Mouse (Mus musculus): Measurements from ENCODE around the gene Elmo3. TPM values are rescaled to one million over a fixed set of nuclear protein-coding genes. Genes with fewer than 3 reads are reported as not detected.
A peak's percentile ranks its signal among the peaks of the same experiment; 100 is the strongest.

The Elmo3 gene
- polyA plus RNA-seq, 1 experiment from 2014 or later: 1.3 TPM

DNA sequence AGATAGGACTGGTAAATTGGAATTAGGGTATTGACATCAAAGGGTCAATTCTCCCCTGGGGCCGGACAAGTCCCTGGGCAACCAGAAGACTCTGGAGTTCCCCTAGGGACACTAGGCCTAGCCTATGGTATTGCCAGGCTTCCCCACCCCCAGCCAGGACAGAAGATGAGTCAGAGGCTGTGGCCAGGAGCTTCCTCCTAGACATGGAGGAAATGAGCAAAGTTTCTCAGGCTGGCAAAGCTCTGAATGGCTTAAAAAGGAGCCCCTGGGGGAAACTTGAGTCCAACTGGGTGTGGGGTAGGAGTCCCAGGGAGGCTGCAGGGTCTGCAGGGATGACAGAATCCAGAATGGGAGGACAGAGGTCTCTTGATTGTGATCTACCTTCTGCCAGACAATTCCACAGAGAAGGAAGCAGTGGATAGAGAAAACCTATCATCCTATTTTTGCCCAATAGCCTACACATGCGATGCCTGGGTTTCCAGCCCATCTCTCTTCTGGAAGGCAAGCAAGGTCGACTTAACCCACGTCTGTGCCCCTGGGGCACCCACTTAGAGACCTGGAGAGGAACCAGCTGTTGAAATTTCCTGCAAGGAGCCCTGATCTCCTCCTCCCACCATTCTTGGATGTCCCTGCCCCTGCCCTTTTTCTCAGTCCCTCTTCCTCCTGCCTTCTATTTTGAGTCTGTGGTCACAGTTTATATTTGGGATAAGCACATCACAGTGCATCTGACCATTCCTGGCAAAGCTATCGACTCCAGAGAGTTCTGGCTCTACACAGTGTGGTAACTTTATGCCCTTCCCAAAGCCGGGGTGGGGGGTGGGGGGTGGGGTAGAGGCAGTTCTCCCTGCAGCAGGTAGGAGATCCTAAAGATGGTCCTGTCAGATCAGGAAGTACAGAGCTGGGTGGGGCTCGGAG lies 39.9 kb downstream of the Elmo3 start:
- H3K27ac ChIP-seq (ENCODE audit: low read length): no peak overlapping the region
- WGBS: 72% methylated on average over 7 of the region's 7 CpGs
- H3K9me3 ChIP-seq (ENCODE audit: control insufficient read depth, low read length): no peaks in the 10 kb centered on the region
- H3K4me2 ChIP-seq (ENCODE audit: low read length): no peak overlapping the region
- H3K36me3 ChIP-seq (ENCODE audit: control insufficient read depth, insufficient read depth): no peaks in the 10 kb centered on the region
- no peak overlapping the region for H3K9ac ChIP-seq (replicated peaks; ENCODE audit: low read depth, low read length)
- no peaks in the 10 kb centered on the region for H3K27me3 ChIP-seq (replicated peaks; ENCODE audit: control insufficient read depth, insufficient read depth, low read length)
- peaks cover 25% of the 10 kb centered on the region for H3K4me1 ChIP-seq (replicated peaks; ENCODE audit: control insufficient read depth, insufficient read depth, low read length)
- H3K4me3 ChIP-seq (replicated peaks; ENCODE audit: low read length): no peak overlapping the region
- ATAC-seq: no peak

DNA sequence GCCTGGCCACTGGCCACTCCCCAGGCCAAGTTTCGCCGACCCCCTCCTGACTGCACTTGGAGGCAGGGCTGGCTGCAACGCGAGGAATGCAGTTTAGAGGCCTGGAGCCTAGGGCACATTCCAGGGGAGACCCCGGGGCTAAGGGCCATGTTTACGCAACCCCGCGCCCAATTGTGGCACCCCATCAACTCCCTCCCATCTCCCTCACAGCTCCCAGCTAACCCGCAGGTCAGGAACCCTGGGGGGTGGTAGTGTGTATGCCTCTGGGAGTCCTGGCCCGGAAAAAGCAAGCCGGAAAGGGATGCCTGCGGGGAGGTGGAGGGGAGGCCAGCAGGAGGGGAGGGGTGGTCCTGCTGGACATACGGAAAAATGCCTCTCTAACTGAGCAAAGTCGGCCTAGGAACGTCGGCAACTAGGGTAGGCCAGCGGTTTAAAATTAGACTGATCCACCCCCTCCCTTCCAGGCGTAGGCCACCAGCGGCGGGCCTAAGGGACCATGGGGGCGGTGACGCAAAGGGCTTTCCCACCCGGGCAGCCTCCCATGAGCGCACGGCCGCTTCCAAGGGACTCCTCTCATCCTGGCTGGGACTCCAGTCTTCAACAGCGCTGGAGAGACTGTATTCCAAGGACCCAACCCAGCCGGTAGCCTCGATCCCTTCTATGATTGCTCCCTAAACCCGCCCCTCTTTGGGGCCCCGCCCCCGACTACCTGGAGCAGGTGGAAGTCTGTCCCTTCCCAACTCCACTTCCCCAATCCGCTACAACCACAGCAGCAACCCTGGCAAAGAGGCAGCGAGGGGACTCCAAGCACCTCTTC lies 41.4 kb downstream of the Elmo3 start:
- H3K9ac ChIP-seq (replicated peaks; ENCODE audit: low read depth, low read length): peak overlapping the region; percentile 81
- 4% methylated on average over 32 of the region's 34 CpGs for WGBS
- H3K27me3 ChIP-seq (replicated peaks; ENCODE audit: control insufficient read depth, insufficient read depth, low read length): no peaks in the 10 kb centered on the region
- ATAC-seq: peak; percentile 1; the same call in 1 of the 2 replicates
- peak overlapping the region; percentile 94 for H3K4me2 ChIP-seq (ENCODE audit: low read length)
- H3K4me3 ChIP-seq (replicated peaks; ENCODE audit: low read length): peak overlapping the region; percentile 75
- no peak overlapping the region for H3K27ac ChIP-seq (ENCODE audit: low read length)
- peaks cover 32% of the 10 kb centered on the region for H3K4me1 ChIP-seq (replicated peaks; ENCODE audit: control insufficient read depth, insufficient read depth, low read length)
- H3K36me3 ChIP-seq (ENCODE audit: control insufficient read depth, insufficient read depth): no peaks in the 10 kb centered on the region
- H3K9me3 ChIP-seq (ENCODE audit: control insufficient read depth, low read length): no peaks in the 10 kb centered on the region

DNA sequence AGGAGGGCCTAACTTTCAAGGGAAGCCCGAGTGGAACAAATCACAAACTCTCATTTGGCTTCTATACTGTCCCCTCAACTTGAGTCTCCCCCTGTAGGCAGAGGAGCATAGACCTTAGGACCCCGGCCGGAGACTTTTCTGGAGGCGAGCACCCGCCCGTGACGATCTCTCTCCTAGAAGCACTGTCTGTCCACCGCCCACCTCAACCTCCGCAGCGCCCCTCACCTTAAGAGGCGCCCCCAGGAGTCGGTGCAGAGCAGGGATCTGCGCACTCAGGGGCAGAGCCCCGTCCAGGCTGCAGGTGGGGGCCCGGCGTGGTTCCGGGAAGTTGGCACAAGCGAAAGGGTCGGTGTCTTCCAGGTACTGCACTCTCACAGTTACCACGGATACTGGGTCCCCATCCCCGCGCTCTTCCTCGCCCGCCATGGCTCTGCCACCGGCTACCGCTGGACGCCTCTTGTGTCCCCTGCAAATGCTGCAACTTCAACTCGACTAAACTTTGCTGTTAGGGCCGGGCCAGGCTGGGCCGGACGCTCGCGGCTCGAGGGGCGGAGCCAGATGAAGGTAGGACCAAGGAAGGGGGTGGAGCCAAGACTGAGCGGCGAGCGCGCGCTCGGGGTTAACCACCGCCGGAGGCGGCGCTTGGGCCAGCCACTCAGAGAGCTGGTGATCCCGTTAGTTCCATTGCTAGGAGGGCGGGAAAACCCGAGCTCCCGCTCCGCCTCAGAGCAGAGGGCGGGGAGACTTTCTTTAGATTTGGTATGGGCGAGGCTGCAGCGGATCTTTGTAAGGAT lies 42.2 kb downstream of the Elmo3 start, which contains the start of gene Fhod1:
Fhod1 (minus strand) TSS at position 526 of the 794 bp plus-strand sequence.
- peaks cover 32% of the 10 kb centered on the region for H3K4me1 ChIP-seq (replicated peaks; ENCODE audit: control insufficient read depth, insufficient read depth, low read length)
- H3K27me3 ChIP-seq (replicated peaks; ENCODE audit: control insufficient read depth, insufficient read depth, low read length): no peaks in the 10 kb centered on the region
- H3K9me3 ChIP-seq (ENCODE audit: control insufficient read depth, low read length): no peaks in the 10 kb centered on the region
- H3K4me2 ChIP-seq (ENCODE audit: low read length): peak within 1 kb of the TSS; percentile 94
- no peaks in the 10 kb centered on the region for H3K36me3 ChIP-seq (ENCODE audit: control insufficient read depth, insufficient read depth)
- under 1% methylated on average over 51 of the region's 53 CpGs for WGBS
- H3K27ac ChIP-seq (ENCODE audit: low read length): peak within 1 kb of the TSS; percentile 68
- H3K4me3 ChIP-seq (replicated peaks; ENCODE audit: low read length): peak within 1 kb of the TSS; percentile 75
- ATAC-seq: peak; percentile 89
- peak within 1 kb of the TSS; percentile 81 for H3K9ac ChIP-seq (replicated peaks; ENCODE audit: low read depth, low read length)

DNA sequence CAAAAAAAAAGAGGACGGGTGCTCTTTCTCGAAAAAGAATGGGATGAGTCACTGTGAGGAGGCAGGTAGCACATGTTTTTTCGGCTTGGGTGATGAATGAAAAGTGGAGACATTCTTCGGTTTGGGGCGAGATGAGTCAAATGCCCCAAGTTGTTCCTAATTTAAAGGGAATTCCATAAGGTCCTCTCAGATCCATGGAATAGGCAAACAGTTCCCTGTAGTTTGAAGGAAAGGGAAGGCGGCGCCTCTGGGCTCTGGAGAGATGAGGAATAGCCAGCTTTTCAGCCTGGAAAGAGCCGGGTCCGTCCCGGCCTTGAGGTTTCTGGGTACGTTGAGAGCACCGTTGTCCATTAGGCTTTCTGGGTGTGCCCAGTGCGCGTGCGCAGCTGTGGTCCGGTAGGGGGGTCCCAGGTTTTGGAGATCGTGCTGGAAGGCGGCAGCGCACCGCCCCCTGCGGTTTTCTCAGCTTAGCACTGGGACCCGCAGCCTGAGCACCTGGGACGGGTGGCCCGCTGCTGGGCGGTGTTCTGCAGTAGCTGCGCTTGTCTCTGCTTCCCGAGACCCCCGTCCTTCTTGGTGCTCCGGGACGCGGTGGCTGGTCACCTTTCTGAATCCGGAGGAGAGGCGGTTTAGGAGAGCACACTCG lies 43.2 kb downstream of the Elmo3 start, which contains the start of gene Slc9a5:
Slc9a5 (plus strand) TSS at position 394 of the 646 bp plus-strand sequence.
- H3K27ac ChIP-seq (ENCODE audit: low read length): peak within 1 kb of the TSS; percentile 68
- peak within 1 kb of the TSS; percentile 94 for H3K4me2 ChIP-seq (ENCODE audit: low read length)
- ATAC-seq: peak; percentile 27
- WGBS: under 1% methylated on average over 34 of the region's 34 CpGs
- H3K4me1 ChIP-seq (replicated peaks; ENCODE audit: control insufficient read depth, insufficient read depth, low read length): peaks cover 32% of the 10 kb centered on the region
- no peaks in the 10 kb centered on the region for H3K36me3 ChIP-seq (ENCODE audit: control insufficient read depth, insufficient read depth)
- no peaks in the 10 kb centered on the region for H3K9me3 ChIP-seq (ENCODE audit: control insufficient read depth, low read length)
- no peaks in the 10 kb centered on the region for H3K27me3 ChIP-seq (replicated peaks; ENCODE audit: control insufficient read depth, insufficient read depth, low read length)
- H3K9ac ChIP-seq (replicated peaks; ENCODE audit: low read depth, low read length): peak within 1 kb of the TSS; percentile 81
- H3K4me3 ChIP-seq (replicated peaks; ENCODE audit: low read length): peak within 1 kb of the TSS; percentile 75

DNA sequence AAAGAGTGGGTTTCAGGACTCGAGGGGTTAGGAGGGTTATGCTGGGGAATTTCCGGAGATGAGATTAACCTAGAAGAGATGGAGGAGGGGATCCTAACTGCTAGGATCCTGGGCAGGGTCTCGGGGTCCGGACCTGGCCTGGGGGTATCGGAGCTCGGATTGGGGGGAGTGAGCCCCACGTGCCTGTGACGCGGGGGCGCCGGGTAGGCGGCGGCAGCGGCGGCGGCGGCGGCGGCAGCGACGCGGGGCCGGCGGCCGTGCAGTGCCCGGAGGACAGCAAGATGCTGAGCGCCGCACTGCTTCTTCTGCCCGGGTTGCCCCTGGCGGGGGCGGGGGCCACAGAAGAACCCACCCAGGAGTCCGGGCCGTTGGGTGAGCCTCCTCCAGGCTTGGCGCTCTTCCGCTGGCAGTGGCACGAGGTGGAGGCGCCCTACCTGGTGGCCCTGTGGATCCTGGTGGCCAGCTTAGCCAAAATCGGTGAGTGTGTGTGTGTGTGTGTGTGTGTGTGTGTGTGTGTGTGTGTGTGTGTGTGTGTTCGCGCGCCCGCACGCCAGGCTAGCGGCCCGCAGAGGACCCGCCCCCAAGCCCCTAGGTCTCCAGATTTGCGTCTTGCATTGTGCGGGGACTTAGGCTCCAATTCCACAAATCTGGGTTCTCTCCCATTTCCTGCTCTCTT lies 43.8 kb downstream of the Elmo3 start:
- peak overlapping the region; percentile 81 for H3K9ac ChIP-seq (replicated peaks; ENCODE audit: low read depth, low read length)
- H3K9me3 ChIP-seq (ENCODE audit: control insufficient read depth, low read length): no peaks in the 10 kb centered on the region
- no peaks in the 10 kb centered on the region for H3K36me3 ChIP-seq (ENCODE audit: control insufficient read depth, insufficient read depth)
- no peaks in the 10 kb centered on the region for H3K27me3 ChIP-seq (replicated peaks; ENCODE audit: control insufficient read depth, insufficient read depth, low read length)
- peak overlapping the region; percentile 75 for H3K4me3 ChIP-seq (replicated peaks; ENCODE audit: low read length)
- peak; percentile 26 for ATAC-seq
- peaks cover 32% of the 10 kb centered on the region for H3K4me1 ChIP-seq (replicated peaks; ENCODE audit: control insufficient read depth, insufficient read depth, low read length)
- peak overlapping the region; percentile 94 for H3K4me2 ChIP-seq (ENCODE audit: low read length)
- H3K27ac ChIP-seq (ENCODE audit: low read length): peak overlapping the region; percentile 68
- WGBS: 0% methylated on average over 45 of the region's 48 CpGs

DNA sequence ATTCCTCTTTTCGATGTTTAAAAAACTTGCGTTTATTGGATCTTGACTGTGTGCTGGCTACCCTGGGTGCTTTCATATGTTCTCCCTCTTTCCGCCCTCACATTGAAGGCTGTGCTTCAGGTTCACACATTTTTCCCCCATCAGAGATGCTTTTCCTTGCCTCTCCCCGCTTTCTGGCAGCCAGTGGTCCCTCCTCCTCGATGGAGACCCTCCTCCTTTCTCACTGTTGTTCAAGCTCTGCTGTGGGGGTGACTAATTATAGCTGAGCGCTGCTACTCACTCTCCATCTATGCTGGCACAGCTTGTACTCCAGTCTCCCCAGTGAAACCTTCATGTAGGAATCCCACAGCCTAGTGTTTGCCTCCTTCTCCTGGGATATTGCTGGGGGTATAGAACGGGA lies 44.8 kb downstream of the Elmo3 start:
- H3K9ac ChIP-seq (replicated peaks; ENCODE audit: low read depth, low read length): no peak overlapping the region; the same call in 1 of the 2 replicates
- H3K27me3 ChIP-seq (replicated peaks; ENCODE audit: control insufficient read depth, insufficient read depth, low read length): no peaks in the 10 kb centered on the region
- ATAC-seq: no peak
- peak overlapping the region; percentile 94 for H3K4me2 ChIP-seq (ENCODE audit: low read length)
- H3K36me3 ChIP-seq (ENCODE audit: control insufficient read depth, insufficient read depth): no peaks in the 10 kb centered on the region
- no peak overlapping the region for H3K27ac ChIP-seq (ENCODE audit: low read length)
- peaks cover 32% of the 10 kb centered on the region for H3K4me1 ChIP-seq (replicated peaks; ENCODE audit: control insufficient read depth, insufficient read depth, low read length)
- H3K4me3 ChIP-seq (replicated peaks; ENCODE audit: low read length): peak overlapping the region; percentile 75
- 29% methylated on average over 7 of the region's 7 CpGs for WGBS
- no peaks in the 10 kb centered on the region for H3K9me3 ChIP-seq (ENCODE audit: control insufficient read depth, low read length)

DNA sequence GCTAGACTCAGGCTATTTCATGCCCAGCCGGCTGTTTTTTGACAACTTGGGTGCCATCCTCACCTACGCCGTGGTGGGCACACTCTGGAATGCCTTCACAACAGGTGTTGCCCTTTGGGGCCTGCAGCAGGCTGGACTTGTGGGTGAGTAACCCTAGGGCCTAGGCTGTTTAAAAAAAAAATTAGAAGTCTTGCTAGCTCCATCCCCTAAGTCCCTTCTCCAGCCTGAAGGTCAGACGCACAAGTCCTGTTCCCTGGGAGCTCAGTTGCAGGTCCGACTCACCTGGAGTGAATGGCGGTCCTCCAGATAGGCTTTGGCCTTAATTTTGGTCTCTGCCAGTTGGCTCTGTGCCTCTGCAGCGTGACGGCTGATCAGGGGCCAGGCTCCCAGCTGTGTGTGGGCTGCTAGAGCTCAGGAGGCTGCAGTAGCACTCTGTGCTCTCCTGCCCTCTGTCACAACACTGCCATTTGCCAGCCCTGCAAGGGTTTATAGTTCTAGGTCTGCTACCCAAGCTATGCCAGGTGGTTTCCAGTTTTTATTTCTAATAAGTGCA lies 48.3 kb downstream of the Elmo3 start:
- ATAC-seq: no peak
- H3K36me3 ChIP-seq (ENCODE audit: control insufficient read depth, insufficient read depth): peaks cover 4% of the 10 kb centered on the region; the same call in 1 of the 2 replicates
- 75% methylated on average over 8 of the region's 8 CpGs for WGBS
- no peaks in the 10 kb centered on the region for H3K9me3 ChIP-seq (ENCODE audit: control insufficient read depth, low read length)
- no peak overlapping the region for H3K4me2 ChIP-seq (ENCODE audit: low read length)
- no peak overlapping the region for H3K4me3 ChIP-seq (replicated peaks; ENCODE audit: low read length)
- H3K9ac ChIP-seq (replicated peaks; ENCODE audit: low read depth, low read length): no peak overlapping the region
- no peaks in the 10 kb centered on the region for H3K27me3 ChIP-seq (replicated peaks; ENCODE audit: control insufficient read depth, insufficient read depth, low read length)
- no peak overlapping the region for H3K27ac ChIP-seq (ENCODE audit: low read length)
- H3K4me1 ChIP-seq (replicated peaks; ENCODE audit: control insufficient read depth, insufficient read depth, low read length): peaks cover 15% of the 10 kb centered on the region

DNA sequence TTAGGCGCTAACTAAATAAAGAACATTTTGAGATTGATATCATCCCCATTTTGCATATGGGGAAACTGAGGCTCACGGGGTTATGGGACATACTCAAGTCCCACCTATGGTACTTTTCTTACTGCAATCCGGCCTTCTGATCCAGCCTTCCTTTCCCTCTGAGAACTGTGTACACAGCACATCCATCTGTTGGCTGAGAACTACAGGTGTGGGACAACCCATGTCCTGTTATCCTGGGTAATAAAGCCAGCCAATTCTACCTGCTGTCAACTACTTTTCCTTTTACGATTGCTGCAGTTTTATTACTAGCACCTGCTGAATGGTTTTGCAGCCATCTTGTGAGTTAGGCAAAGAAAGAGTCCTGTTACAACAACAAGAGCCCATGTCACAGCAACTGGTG lies 49.1 kb downstream of the Elmo3 start:
- Histone ChIP-seq H3K36me3 (ENCODE audit: control insufficient read depth, insufficient read depth) (peaks cover 4% of the 10 kb centered on the region; the same call in 1 of the 2 replicates), H3K4me1 (replicated peaks; ENCODE audit: control insufficient read depth, insufficient read depth, low read length) (peaks cover 14% of the 10 kb centered on the region), H3K27me3 (replicated peaks; ENCODE audit: control insufficient read depth, insufficient read depth, low read length) (no peaks in the 10 kb centered on the region), H3K9ac (replicated peaks; ENCODE audit: low read depth, low read length) (no peak overlapping the region), H3K27ac (ENCODE audit: low read length) (no peak overlapping the region), H3K4me3 (replicated peaks; ENCODE audit: low read length) (no peak overlapping the region), H3K4me2 (ENCODE audit: low read length) (no peak overlapping the region), H3K9me3 (ENCODE audit: control insufficient read depth, low read length) (no peaks in the 10 kb centered on the region)
- 92% methylated on average over 4 of the region's 4 CpGs for WGBS
- no peak for ATAC-seq

All from forebrain, embryonic 16.5 days (tissue).